Mouse (Mus musculus): ENCODE data around the gene Ephb2.

The Ephb2 gene

DNA sequence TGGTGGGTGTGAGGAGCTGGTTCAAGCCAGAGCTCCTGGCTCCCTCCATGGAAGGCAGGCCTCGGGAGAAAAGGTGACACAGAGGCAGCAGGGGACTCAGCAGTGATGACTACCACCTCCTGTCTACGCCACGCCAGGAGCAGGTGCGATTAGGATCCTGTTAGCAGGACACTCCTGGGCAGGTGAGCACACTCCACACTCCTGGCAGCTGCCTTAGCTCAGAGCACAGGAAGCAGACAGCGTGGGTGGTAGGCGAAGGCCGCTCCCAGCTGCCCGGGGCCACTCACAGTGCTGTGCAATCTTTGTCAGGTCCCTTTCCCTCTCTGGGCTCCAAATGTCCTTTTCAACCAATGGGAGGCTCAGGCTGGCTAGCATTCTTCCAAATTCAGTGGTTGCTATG lies 34.3 kb downstream of the Ephb2 start:
- no peak for DNase-seq (ENCODE audit: low spot score)

GRCm38 (mm10) chr4:136800366-136800765 lies 35.4 kb downstream of the Ephb2 start:
- no peak for DNase-seq (ENCODE audit: low spot score)

DNA sequence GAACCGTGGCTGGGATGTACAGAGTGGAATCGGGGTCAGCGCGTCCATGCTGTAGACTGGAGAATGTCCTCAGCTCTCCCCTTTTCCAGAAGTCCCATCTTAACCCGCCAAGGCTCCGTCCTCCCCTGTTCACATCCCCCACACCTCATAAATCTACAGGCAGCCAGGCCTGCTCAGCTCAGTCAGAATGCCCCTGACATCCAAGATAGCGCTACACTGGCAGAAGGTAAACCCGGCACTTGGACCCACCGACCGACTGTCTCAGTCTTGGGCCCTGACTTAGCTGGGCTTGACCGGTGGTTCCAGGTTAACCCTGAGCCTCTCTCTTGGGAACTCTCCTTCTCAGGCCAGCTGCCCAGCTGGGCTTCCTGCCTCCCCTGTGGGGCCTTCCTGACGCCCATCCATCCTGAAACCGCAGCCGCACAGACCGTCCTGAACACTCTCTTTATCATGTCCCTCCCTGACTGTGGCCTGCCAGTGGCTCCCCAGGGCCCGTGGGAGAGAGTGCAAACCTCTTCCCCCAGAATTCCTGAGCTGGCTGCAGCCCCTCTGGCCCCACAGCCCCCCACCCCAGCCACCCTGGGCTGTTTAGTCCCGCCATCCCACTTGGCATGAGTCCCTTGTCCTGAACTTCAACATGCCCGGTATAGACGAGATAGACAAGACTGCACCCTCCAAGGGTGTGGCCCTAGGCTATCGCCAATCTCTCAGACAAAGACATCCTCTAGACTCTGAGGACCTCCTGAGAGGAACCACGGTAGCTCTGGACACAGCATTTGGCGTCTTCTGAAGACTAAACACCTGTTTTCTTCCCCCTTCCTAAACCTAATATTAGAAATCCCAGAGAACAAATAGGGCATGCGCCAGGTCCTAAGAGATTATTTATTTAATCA lies 37.9 kb downstream of the Ephb2 start:
- DNase-seq (ENCODE audit: low spot score) = no peak

DNA sequence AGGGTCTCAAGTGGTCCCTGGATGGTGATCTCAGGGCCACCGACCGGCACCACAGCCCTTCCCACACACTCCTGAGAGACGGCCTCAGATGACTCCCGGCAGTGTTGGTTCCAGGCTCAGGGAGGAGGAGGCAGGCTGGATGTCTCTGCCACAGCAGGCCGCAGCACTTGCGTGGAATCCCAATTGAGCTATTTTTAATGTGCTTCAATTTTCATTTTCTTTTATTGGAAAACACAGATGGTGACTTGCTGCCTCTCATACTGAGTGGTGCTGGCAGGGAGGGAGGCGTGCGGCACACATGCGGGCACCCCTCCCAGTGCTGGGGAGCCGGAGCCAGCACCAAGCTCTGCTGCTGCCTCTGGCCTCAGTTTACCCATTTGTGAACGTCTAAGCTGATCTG lies 42.5 kb downstream of the Ephb2 start:
- no peak for DNase-seq (ENCODE audit: low spot score)

GRCm38 (mm10) chr4:136789821-136790220 lies 46.0 kb downstream of the Ephb2 start:
- no peak for DNase-seq (ENCODE audit: low spot score)

- no peak for DNase-seq (ENCODE audit: low spot score)
Observed at GRCm38 (mm10) chr4:136787357-136787756, 48.4 kb downstream of the Ephb2 start.

GRCm38 (mm10) chr4:136786453-136787276 lies 49.1 kb downstream of the Ephb2 start:
- DNase-seq (ENCODE audit: low spot score) = no peak

DNA sequence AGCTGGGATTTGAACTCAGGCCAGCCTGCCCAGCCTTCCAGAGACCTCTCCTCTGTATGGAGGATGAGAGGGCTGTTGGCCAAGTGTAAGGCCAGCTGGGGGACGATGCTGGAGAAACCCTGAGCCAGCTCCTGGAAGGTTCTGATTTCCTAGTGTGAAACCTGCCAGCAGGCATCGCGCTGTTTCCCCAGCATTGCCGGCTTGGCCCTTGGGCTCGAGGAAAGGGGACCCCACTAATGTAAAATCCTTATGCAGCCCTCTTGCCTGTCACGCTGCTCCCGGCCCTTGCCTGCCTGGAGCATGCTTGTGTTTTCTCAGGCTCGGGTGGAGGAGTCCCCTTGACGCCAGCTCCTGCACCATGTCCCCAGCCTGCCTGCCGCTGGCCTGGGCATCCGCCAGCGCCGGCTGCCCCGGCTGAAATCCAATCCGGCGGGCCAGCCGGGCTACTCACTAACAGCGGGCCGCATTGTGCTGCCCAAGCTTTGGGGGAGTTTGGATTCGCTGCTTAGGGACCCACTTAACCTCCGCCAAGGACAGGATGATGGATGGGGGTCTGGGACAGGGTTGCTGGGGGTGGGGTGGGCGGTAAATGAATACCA lies 52.1 kb downstream of the Ephb2 start:
- no peak for DNase-seq (ENCODE audit: low spot score)

DNA sequence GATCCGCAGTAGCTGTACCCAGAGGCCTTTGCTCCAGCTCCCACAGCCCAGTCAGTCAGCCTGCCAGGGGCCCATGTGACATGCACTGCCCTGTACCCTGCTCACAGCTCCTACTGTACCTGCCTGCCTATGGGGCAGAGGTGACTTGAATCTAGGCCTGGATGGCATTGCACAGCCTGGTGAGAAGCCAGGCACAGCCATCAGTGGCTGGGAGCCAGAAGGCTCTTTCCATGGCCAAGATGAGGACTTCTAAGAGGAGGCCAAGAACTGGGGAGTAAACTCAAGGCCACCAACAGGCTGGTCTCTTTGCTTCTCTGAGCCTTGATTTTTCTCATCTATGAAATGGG lies 53.2 kb downstream of the Ephb2 start:
- no peak for DNase-seq (ENCODE audit: low spot score)

DNA sequence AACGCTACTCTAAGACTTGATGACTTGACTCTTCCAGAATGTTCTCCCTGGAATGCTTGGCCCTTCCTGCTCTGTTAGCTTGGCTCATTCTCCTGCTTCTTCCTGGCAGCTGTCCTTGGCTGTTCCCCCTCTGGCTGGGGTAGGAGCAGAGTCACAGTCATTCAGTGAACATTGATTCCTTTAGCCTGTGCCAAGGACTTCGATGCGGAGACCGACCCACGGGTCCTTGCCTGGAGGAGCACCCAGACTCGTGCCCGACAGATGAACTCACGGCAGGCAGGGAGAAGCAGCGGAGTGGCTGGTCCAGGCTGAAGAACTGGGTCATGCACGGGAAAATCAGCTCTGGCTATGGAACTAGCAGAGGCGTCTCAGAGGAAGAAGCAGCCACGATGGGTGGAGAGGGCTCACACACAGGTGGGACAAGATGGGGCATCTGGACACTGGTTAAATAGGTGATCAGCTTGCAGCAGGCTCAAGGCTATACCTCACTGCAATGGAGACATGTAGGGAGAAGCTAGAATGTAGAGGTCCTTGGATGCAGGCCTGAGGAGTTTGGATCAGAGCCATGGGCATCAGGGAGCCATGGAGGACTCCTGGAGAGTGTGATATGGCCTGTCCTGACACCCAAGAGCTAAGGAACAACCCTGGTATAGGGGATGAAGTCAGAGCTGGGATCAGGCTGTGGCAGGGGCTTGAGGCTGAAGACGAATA lies 53.8 kb downstream of the Ephb2 start:
- no peak for DNase-seq (ENCODE audit: low spot score)

GRCm38 (mm10) chr4:136780201-136780895 lies 55.4 kb downstream of the Ephb2 start:
- DNase-seq (ENCODE audit: low spot score) = no peak

DNA sequence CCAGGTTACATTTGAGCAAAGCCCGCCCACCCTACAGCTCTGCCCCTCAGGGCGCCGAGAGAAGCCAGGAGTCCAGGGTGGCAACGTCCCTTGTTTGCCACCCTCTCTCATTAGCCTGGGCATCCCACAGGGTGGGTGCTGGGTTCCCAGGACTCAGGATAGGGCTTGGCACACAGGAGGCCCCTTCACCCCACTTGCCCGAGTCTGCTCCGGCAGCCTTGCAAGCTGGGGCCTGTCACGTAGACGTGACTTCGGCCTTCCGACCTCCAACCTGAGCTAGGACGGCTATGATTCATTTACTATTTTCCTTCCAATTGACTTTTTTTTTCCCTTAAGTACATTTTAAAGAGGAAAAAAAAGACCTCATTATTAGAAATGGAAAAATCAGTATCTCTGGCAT lies 56.6 kb downstream of the Ephb2 start:
- DNase-seq (ENCODE audit: low spot score) = no peak

DNA sequence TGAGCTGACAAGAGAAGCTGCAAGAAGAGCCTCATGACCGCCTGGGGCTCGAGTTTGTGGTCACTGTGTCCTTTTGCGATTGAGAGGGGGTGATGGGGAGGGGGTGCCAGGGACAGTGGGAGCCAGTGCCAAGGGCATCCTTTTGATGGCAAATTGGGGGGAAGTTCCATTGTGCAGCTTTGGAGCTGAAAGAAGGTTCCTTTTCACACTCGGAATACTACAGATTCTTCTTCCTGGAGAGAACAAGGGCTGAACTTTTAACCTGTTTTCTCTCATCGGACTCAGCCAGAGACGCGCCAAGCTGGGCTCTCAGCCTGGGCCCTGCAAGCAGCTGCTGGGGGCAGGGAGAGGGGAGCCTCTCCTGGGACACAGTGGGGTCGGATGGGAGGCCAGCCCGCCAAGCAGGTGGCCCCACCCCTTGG lies 59.3 kb downstream of the Ephb2 start:
- no peak for DNase-seq (ENCODE audit: low spot score)

DNA sequence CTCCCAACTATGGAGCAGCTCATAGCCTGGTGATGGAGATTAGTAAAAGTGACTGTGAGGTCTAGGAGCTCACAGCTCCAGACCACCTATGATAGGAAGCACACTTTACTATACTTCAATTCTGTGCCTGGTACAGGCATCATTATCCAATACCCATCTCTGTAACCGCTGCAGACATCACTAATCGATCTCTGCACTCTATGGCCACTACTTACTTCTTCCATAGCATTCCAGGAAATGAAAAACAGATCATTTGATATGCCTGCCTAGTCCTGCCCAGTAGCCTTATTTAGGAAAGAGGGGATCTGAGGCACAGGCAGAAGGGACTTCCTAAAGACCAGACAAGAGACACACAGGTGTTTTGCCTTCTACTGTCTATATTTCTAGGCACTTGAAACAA lies 59.9 kb downstream of the Ephb2 start:
- no peak for DNase-seq (ENCODE audit: low spot score)

DNA sequence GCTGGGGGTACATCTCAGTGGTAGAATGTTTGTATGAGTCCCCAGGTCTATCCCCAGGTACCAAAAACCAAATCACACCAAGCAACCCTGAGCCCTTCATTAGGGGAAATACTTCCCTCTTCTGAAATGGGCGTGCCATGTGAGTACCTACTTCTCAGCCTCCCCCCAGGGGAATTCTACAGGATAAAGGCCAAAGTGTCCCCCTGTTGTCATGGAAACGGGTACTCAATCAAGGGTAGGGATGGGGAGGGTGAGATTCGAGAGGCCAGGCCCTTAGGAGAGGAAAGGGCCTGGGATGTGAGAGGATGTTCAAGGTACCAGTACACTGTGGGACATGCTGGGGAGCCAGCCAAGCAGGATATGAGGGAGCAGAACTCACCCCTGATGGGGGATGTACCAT lies 61.6 kb downstream of the Ephb2 start:
- DNase-seq (ENCODE audit: low spot score) = no peak

DNA sequence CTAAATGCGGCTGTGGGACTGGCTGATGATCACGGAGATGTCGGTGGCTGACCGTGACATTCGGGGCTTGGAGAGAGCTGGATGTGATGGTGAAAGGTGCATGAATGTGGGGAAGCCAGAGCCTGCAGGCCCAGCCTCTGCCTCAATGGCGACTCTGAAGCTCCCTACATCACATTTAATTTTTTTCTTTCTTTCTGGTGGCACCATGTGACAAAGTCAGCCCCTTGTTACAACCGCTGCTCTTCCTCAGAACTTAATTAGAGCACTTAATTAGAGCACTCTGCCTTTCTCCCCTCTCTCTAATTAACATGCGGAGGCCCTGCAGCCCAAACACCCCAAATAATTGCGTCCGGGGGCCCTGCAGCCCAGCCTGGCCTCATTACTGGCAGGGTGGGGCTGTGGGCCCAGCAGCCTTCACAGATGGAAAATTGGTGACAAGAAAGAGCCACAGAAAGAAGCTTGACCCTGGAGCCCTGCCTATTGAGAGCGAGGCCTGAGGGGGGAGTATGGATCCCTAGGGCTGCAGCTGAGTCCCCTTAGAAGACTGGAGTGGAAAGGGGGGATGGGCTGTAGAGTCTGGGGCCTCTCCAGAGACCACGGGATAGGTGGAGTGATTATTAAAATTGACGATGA lies 62.7 kb downstream of the Ephb2 start:
- DNase-seq (ENCODE audit: low spot score) = no peak

- no peak for DNase-seq (ENCODE audit: low spot score)
Observed at GRCm38 (mm10) chr4:136772318-136772717, 63.5 kb downstream of the Ephb2 start.

- no peak for DNase-seq (ENCODE audit: low spot score)
Observed at GRCm38 (mm10) chr4:136770718-136771117, 65.1 kb downstream of the Ephb2 start.

DNA sequence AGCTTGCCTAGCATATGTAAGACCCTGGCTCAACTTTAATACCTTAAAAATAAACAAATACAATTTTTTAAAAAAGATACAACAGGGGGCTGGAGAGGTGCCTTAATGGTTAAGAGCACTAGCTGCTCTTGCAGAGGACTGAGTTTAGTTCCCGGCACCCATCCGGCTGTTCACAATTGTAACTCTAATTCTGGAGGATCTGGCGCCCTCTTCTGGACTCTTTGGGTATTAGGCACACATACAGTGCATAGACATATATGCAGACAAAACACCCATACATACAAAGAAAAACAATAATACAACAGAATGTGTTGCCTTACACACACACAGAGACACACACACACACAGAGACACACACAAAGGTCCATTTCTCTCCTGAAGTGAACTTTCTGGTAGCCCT lies 67.3 kb downstream of the Ephb2 start:
- DNase-seq (ENCODE audit: low spot score) = no peak

GRCm38 (mm10) chr4:136765080-136765479 lies 70.7 kb downstream of the Ephb2 start:
- no peak for DNase-seq (ENCODE audit: low spot score)

DNA sequence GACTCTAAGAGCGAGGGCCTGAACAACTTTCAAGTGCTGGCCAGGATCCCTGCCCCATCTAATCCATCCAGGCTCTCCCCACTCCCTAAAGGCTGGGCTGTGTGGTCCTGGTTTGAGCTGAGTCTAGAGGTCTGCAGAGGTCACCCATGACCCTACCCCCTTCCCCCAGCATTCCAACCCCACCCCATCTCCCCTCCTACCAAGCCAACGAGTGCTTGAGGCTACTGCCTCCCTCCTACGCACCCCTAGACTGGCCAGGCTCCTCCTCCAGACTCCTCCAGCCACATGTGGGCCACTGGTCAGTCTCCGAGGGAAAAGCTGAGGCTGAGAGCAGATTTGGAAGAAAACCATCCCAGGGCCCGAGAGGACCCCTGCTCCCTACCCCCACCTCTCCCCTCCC lies 72.4 kb downstream of the Ephb2 start:
- no peak for DNase-seq (ENCODE audit: low spot score)
